Mouse (Mus musculus) heart, embryonic 16.5 days (tissue): ENCODE measurements at regions not wholly inside any gene's neighbourhood (a gene's known extent, or its start where the extent isn't known, plus 50 kb on each side); places are given as distances from the start of the nearest gene placed in this dataset.

Source experiments
- ATAC-seq: fragments of 200-750 bp; cut with Nextera tagmentation; replicated peaks from 2 replicates; pipeline ENCODE4 v1.8.0; 2017; ENCODE audit warnings: moderate number of reproducible peaks; ENCODE audit not compliant: insufficient read depth, low FRiP score; ENCODE audit errors: extremely low read depth
- H3K27ac ChIP-seq: fragments of 300-500 bp; sonication (generic); 2 replicates; pipeline ENCODE4 v1.5.1; 2014; ENCODE audit warnings: mild to moderate bottlenecking, low read length, control low read depth, moderate library complexity
- H3K27me3 ChIP-seq: fragments of 300-500 bp; sonication (generic); 2 replicates; pipeline ENCODE4 v1.6.1; 2014; ENCODE audit warnings: low read length, mixed read lengths; ENCODE audit not compliant: control insufficient read depth, insufficient read depth
- H3K36me3 ChIP-seq: fragments of 300-500 bp; sonication (generic); 2 replicates; pipeline ENCODE4 v1.6.1; 2014; ENCODE audit not compliant: control insufficient read depth, insufficient read depth
- H3K4me1 ChIP-seq: fragments of 300-500 bp; sonication (generic); 2 replicates; pipeline ENCODE4 v1.6.1; 2014; ENCODE audit warnings: low read length, mixed read lengths; ENCODE audit not compliant: control insufficient read depth, insufficient read depth
- H3K4me2 ChIP-seq: fragments of 300-500 bp; sonication (generic); 2 replicates; pipeline ENCODE4 v1.6.1; 2014; ENCODE audit warnings: low read depth, mild to moderate bottlenecking, control low read depth, low read length
- H3K4me3 ChIP-seq: fragments of 300-500 bp; sonication (generic); 2 replicates; pipeline ENCODE4 v1.5.1; 2014; ENCODE audit warnings: mild to moderate bottlenecking, control low read depth, low read length
- H3K9ac ChIP-seq: fragments of 300-500 bp; sonication (generic); 2 replicates; pipeline ENCODE4 v1.6.1; 2014; ENCODE audit warnings: low read length, control low read depth
- H3K9me3 ChIP-seq: fragments of 300-500 bp; sonication (generic); replicated peaks from 2 replicates; pipeline ENCODE4 v1.6.1; 2016; ENCODE audit warnings: low read length; ENCODE audit not compliant: control insufficient read depth
- WGBS: fragments of 180-500 bp; shearing (Covaris S2); extraction: QIAGEN DNeasy Blood & Tissue Kit; methylation state at CpG from one replicate; pipeline ENCODE4 v1.1.7; 2014; 5-methylcytosine and 5-hydroxymethylcytosine counted together

DNA sequence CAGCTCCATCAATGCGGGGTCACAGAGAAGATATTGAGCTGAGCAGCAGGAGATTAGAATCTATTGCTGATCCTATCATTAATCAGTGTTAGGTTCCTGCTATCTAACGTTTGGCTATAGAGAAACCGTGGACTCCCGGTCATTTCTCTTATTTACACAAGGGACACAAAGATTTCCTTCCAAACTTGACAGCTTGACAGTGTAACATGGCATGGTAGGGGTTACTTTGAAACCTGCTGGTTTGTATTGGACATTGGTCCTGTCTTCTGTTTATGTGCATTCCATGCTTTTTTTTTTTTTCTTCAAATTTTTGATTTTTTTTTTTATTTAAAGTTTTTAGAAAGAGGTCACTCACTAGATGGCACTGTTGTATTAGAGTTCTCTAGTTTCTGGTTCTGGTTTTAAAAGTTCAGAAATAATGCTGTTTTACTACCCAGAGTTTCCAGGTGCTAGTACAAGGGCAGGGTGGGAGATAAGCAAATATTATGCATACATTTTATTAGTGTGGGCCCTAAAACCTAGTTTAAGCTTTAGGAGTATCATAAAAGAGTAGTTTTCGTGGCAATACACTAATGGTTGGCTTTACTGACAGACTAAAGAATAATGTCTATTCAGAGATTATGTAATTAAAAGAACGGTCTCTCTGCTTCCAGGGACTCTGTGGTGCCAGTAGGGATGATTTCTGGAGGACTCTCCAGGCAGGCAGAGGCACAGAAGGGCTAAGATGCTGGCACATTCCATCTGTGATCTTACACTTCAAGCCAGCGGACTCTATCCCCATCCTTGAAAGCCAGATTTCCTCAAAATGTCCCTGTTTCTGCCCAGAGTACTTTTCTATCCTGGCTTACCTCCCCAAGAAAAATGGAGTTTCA lies 83.8 kb upstream of the Sel1l start:
- no peak overlapping the region for H3K4me3 ChIP-seq
- no peaks in the 10 kb centered on the region for H3K36me3 ChIP-seq
- ATAC-seq, result no peak
- WGBS, result 59% methylated on average over 7 of the region's 7 CpGs
- no peak overlapping the region for H3K4me2 ChIP-seq
- no peak overlapping the region for H3K27ac ChIP-seq
- H3K27me3 ChIP-seq, result no peaks in the 10 kb centered on the region
- no peak overlapping the region for H3K9ac ChIP-seq
- no peaks in the 10 kb centered on the region for H3K4me1 ChIP-seq
- no peaks in the 10 kb centered on the region for H3K9me3 ChIP-seq

DNA sequence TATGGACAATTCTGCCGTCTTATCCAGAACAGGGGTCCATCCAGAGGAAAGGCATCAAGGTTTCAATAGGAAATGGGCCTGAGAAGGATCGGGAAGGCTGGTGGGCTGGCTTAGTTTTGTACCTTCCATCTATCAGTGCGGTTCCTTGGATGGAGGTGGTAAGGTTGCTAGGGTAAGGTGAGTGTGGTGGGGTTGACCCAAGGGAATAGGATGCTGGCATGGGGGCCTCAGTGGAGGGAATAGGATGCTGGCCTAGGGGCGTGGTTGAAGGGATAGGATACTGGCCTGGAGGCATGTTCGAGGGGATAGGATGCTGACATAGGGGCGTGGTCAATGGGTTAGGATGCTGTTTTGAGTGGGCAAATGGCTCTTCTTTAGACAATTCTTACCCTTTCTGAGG lies 82.6 kb upstream of the Sel1l start:
- no peaks in the 10 kb centered on the region for H3K36me3 ChIP-seq
- H3K27me3 ChIP-seq, result no peaks in the 10 kb centered on the region
- 75% methylated on average over 6 of the region's 6 CpGs for WGBS
- ATAC-seq, result peak; percentile 18; the same call in 1 of the 2 replicates
- no peak overlapping the region for H3K4me3 ChIP-seq
- no peaks in the 10 kb centered on the region for H3K4me1 ChIP-seq
- H3K9me3 ChIP-seq, result no peaks in the 10 kb centered on the region
- no peak overlapping the region for H3K9ac ChIP-seq
- H3K4me2 ChIP-seq, result no peak overlapping the region
- H3K27ac ChIP-seq, result no peak overlapping the region

DNA sequence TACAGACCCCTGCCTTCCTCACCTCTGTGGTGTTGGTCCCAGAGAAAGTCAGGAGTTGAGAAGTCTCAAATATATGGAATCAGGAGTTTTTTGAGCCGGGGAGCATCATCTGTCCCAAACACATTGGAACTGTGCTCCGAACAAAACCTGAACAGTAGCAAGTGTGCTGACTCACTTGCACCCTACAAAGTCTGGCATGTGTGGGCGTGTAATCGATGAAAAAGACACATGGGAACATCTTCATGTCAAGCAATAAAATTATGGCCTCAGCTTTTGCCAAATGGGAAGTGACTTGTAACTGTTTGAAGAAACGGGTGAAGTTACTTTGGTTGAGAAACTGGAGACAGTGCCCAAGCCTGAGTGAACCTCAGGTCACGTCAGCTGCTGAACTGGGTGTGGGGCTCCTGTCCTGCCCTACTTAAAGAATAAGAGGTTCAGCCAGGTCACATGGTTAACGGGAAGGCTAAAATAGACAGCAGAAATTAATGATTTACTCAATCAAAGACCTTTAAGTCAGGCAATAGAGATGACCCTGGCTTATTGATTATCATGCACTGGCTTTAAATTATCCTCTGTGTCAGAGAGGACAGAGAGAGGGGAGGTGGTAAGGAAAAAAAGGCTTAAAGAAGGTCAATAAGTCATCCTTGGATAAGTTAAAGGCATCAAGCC lies 80.6 kb upstream of the Sel1l start:
- no peak for ATAC-seq
- WGBS, result 79% methylated on average over 7 of the region's 7 CpGs
- no peaks in the 10 kb centered on the region for H3K4me1 ChIP-seq

GRCm38 (mm10) chr12:91927576-91927975 lies 78.6 kb upstream of the Sel1l start:
- H3K4me1 ChIP-seq, result no peaks in the 10 kb centered on the region
- no peak overlapping the region for H3K4me2 ChIP-seq
- H3K27ac ChIP-seq, result no peak overlapping the region
- ATAC-seq, result no peak
- no peaks in the 10 kb centered on the region for H3K36me3 ChIP-seq
- no peaks in the 10 kb centered on the region for H3K9me3 ChIP-seq
- no peaks in the 10 kb centered on the region for H3K27me3 ChIP-seq
- WGBS, result 68% methylated on average over 6 of the region's 6 CpGs
- H3K4me3 ChIP-seq, result no peak overlapping the region
- no peak overlapping the region for H3K9ac ChIP-seq

More for the DNA sequence above, 80.6 kb upstream of the Sel1l start:
- Histone ChIP-seq H3K9me3 (no peaks in the 10 kb centered on the region), H3K9ac (no peak overlapping the region), H3K36me3 (no peaks in the 10 kb centered on the region), H3K27ac (no peak overlapping the region), H3K4me2 (no peak overlapping the region), H3K4me3 (no peak overlapping the region), H3K27me3 (no peaks in the 10 kb centered on the region)

- no peak overlapping the region for H3K27ac ChIP-seq
- no peak overlapping the region for H3K4me2 ChIP-seq
- H3K4me3 ChIP-seq, result no peak overlapping the region
- ATAC-seq, result no peak
- H3K27me3 ChIP-seq, result no peaks in the 10 kb centered on the region
- 50% methylated on average over 3 of the region's 3 CpGs for WGBS
- no peak overlapping the region for H3K9ac ChIP-seq
- no peaks in the 10 kb centered on the region for H3K9me3 ChIP-seq
- no peaks in the 10 kb centered on the region for H3K36me3 ChIP-seq
- H3K4me1 ChIP-seq, result no peaks in the 10 kb centered on the region
Observed at GRCm38 (mm10) chr12:91915486-91915885, 66.5 kb upstream of the Sel1l start.

GRCm38 (mm10) chr12:91910529-91910928 lies 61.6 kb upstream of the Sel1l start:
- Histone ChIP-seq H3K27me3 (no peaks in the 10 kb centered on the region), H3K4me2 (no peak overlapping the region), H3K4me1 (no peaks in the 10 kb centered on the region), H3K27ac (no peak overlapping the region), H3K9me3 (peaks cover 5% of the 10 kb centered on the region), H3K9ac (no peak overlapping the region), H3K4me3 (no peak overlapping the region), H3K36me3 (no peaks in the 10 kb centered on the region)
- ATAC-seq, result no peak
- 55% methylated on average over 8 of the region's 8 CpGs for WGBS
